Mouse (Mus musculus) intestine, embryonic 16.5 days (tissue): ENCODE measurements at regions not wholly inside any gene's neighbourhood (a gene's known extent, or its start where the extent isn't known, plus 50 kb on each side); places are given as distances from the start of the nearest gene placed in this dataset.
A peak's percentile ranks its signal among the peaks of the same experiment; 100 is the strongest.

Source experiments
- ATAC-seq: fragments of 200-750 bp; cut with Nextera tagmentation; 2 replicates; pipeline ENCODE4 v1.8.0; 2017; ENCODE audit warnings: moderate TSS enrichment, moderate library complexity
- H3K27ac ChIP-seq: fragments of 300-500 bp; sonication (generic); 2 replicates; pipeline ENCODE4 v1.5.1; 2014; ENCODE audit warnings: mild to moderate bottlenecking, low read length
- H3K27me3 ChIP-seq: fragments of 300-500 bp; sonication (generic); replicated peaks from 2 replicates; pipeline ENCODE4 v1.6.1; 2014; ENCODE audit warnings: low read length, control low read depth, mixed read lengths; ENCODE audit not compliant: control insufficient read depth, insufficient read depth
- H3K36me3 ChIP-seq: fragments of 300-500 bp; sonication (generic); 2 replicates; pipeline ENCODE4 v1.6.1; 2014; ENCODE audit warnings: low read length, control low read depth; ENCODE audit not compliant: control insufficient read depth, insufficient read depth
- H3K4me1 ChIP-seq: fragments of 300-500 bp; sonication (generic); 2 replicates; pipeline ENCODE4 v1.6.1; 2014; ENCODE audit warnings: low read length, control low read depth, mixed read lengths; ENCODE audit not compliant: control insufficient read depth, insufficient read depth
- H3K4me2 ChIP-seq: fragments of 300-500 bp; sonication (generic); 2 replicates; pipeline ENCODE4 v1.6.1; 2014; ENCODE audit warnings: low read depth, low read length, control low read depth
- H3K4me3 ChIP-seq: fragments of 300-500 bp; sonication (generic); 2 replicates; pipeline ENCODE4 v1.5.1; 2014; ENCODE audit warnings: mild to moderate bottlenecking, low read length
- H3K9ac ChIP-seq: fragments of 300-500 bp; sonication (generic); 2 replicates; pipeline ENCODE4 v1.6.1; 2014; ENCODE audit warnings: low read depth, low read length
- H3K9me3 ChIP-seq: fragments of 300-500 bp; sonication (generic); 2 replicates; pipeline ENCODE4 v1.6.1; 2016; ENCODE audit warnings: low read length, control low read depth; ENCODE audit not compliant: control insufficient read depth
- WGBS: fragments of 180-500 bp; shearing (Covaris S2); extraction: QIAGEN DNeasy Blood & Tissue Kit; methylation state at CpG from one replicate; pipeline ENCODE4 v1.1.7; 2014; 5-methylcytosine and 5-hydroxymethylcytosine counted together

GRCm38 (mm10) chr9:85408461-85408860 is 81.3 kb upstream of the Tent5a start:
- no peak overlapping the region; the same call in 1 of the 2 replicates for H3K4me2 ChIP-seq
- H3K36me3 ChIP-seq = no peaks in the 10 kb centered on the region
- peaks cover 14% of the 10 kb centered on the region for H3K4me1 ChIP-seq
- H3K9me3 ChIP-seq = no peaks in the 10 kb centered on the region
- peak; percentile 78 for ATAC-seq
- H3K4me3 ChIP-seq = no peak overlapping the region
- 49% methylated on average over 5 of the region's 5 CpGs for WGBS
- peak overlapping the region; percentile 64 for H3K27ac ChIP-seq
- H3K9ac ChIP-seq = no peak overlapping the region
- H3K27me3 ChIP-seq = no peaks in the 10 kb centered on the region

DNA sequence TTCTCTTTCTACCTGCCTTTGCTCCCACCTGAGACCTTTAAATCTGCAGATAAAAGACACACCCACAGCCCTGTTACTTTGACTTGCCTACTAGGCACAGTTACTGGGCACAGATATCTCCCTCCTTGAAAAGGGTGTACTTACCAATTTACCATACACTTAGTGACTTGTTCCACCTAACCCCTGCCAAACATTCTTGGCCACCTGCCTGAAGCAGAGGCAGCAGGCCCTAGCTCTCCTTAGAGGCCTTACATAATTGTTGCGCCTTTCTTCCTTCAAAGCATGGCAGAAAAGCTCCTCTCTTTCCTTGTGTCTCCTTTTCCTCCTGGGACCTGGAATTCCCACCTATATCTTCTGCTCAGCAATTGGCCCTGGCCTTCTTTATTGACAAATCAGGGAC is 80.4 kb upstream of the Tent5a start:
- Histone ChIP-seq H3K4me2 (no peak overlapping the region), H3K27me3 (no peaks in the 10 kb centered on the region), H3K9ac (no peak overlapping the region), H3K36me3 (no peaks in the 10 kb centered on the region), H3K4me1 (peaks cover 14% of the 10 kb centered on the region), H3K9me3 (no peaks in the 10 kb centered on the region), H3K27ac (peak overlapping the region; percentile 77), H3K4me3 (no peak overlapping the region)
- no peak for ATAC-seq
- 90% methylated on average over 1 of the region's 1 CpGs for WGBS

DNA sequence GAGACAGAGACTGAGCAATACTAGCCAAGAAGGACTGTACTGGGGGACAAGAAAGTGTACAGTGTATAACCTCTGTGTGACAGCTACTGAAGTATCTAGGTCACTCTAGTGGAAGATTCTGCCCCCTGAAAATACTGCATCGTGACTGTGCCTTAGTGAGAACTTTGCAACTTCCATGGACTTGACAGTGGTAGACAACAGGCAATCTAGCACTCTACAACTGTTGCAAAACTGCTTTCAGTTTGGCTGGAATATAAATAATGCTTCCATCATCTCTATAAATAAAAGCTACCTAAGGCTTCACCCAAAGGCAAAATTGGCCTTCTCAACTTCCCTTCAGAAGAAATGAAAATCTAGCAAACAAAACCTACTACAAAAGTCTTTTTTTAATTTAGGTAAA is 74.6 kb upstream of the Tent5a start:
- 0 out of 2 replicates have a peak, but pooled peaks have one; percentile 29 for ATAC-seq
- 0 out of 2 replicates have a peak overlapping the region, but pooled peaks have one; percentile 28 for H3K27ac ChIP-seq
- H3K4me3 ChIP-seq = no peak overlapping the region
- no peak overlapping the region for H3K4me2 ChIP-seq
- peaks cover 13% of the 10 kb centered on the region for H3K4me1 ChIP-seq
- 50% methylated on average over 1 of the region's 1 CpGs for WGBS
- H3K27me3 ChIP-seq = no peaks in the 10 kb centered on the region
- H3K9ac ChIP-seq = no peak overlapping the region
- no peaks in the 10 kb centered on the region for H3K9me3 ChIP-seq
- no peaks in the 10 kb centered on the region for H3K36me3 ChIP-seq

- H3K4me1 ChIP-seq = peaks cover 13% of the 10 kb centered on the region
- H3K4me2 ChIP-seq = 0 out of 2 replicates have a peak overlapping the region, but pooled peaks have one; percentile 3
- 45% methylated on average over 12 of the region's 12 CpGs for WGBS
- no peaks in the 10 kb centered on the region for H3K9me3 ChIP-seq
- no peak overlapping the region for H3K9ac ChIP-seq
- peak; percentile 70 for ATAC-seq
- H3K4me3 ChIP-seq = no peak overlapping the region
- H3K27ac ChIP-seq = peak overlapping the region; percentile 27; the same call in 1 of the 2 replicates
- no peaks in the 10 kb centered on the region for H3K27me3 ChIP-seq
- H3K36me3 ChIP-seq = no peaks in the 10 kb centered on the region
Measured at GRCm38 (mm10) chr9:85400600-85401313, 73.6 kb upstream of the Tent5a start.

GRCm38 (mm10) chr9:85394975-85395374 is 67.8 kb upstream of the Tent5a start:
- no peak for ATAC-seq
- H3K9ac ChIP-seq = no peak overlapping the region

DNA sequence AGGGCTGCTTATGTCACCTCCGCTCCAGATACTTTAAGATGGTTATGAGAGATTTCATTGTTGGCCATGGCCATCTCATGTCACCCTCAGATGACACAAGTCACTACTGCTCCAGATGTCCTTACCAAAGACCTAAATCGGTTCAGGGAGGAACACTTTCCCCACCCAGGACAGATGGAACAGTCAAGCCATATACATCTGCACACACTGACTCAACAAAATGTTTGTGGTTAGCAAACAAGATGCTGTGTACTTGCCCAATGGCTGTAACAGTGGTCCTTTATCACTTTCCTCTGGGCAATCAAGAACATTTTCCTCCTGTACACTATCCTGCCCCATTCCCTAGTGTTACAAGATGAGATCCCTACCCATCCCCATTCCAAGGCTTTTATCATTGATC is 64.1 kb upstream of the Tent5a start:
- H3K36me3 ChIP-seq = no peaks in the 10 kb centered on the region
- no peaks in the 10 kb centered on the region; the same call in 1 of the 2 replicates for H3K4me1 ChIP-seq
- ATAC-seq = no peak
- no peak overlapping the region for H3K27ac ChIP-seq
- no peak overlapping the region for H3K4me2 ChIP-seq
- H3K9ac ChIP-seq = no peak overlapping the region
- no peaks in the 10 kb centered on the region for H3K9me3 ChIP-seq
- H3K4me3 ChIP-seq = no peak overlapping the region
- WGBS = 90% methylated on average over 2 of the region's 2 CpGs
- H3K27me3 ChIP-seq = no peaks in the 10 kb centered on the region

More at GRCm38 (mm10) chr9:85394975-85395374, 67.8 kb upstream of the Tent5a start:
- H3K27ac ChIP-seq = no peak overlapping the region
- H3K36me3 ChIP-seq = no peaks in the 10 kb centered on the region
- H3K9me3 ChIP-seq = no peaks in the 10 kb centered on the region
- H3K27me3 ChIP-seq = no peaks in the 10 kb centered on the region
- 49% methylated on average over 6 of the region's 6 CpGs for WGBS
- no peak overlapping the region for H3K4me3 ChIP-seq
- no peaks in the 10 kb centered on the region; the same call in 1 of the 2 replicates for H3K4me1 ChIP-seq
- H3K4me2 ChIP-seq = no peak overlapping the region

DNA sequence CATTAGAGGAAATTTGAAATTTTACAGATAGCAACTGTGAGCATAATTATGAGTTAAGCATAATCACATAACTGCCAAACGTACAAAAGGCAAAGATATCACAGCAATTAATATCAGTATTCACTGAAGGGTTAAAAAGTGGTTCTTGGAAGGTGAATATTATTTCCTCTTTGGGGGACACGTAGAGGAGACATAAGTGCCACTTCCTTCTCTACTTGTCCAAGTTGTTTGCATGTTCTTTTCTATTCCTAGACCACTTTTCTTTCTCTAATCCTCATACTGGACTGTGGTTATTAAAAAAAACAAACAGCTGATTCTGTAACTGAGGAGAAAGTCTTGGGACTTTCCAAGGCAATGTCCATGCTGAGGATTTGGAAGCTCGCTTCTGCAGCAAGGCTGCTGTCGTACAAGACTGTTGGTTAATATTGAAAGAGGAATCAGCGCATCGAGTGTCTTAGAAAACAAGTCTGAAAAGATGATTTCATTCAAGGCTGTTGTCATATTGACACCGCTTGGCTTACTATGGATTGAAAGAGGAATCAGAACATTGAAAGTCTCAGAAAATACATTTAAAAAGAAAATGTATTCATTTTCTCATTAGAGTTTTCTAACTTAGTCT is 61.7 kb upstream of the Tent5a start:
- Histone ChIP-seq H3K4me1 (no peaks in the 10 kb centered on the region), H3K4me3 (no peak overlapping the region), H3K9ac (no peak overlapping the region), H3K9me3 (no peaks in the 10 kb centered on the region), H3K4me2 (no peak overlapping the region), H3K36me3 (no peaks in the 10 kb centered on the region), H3K27ac (no peak overlapping the region), H3K27me3 (no peaks in the 10 kb centered on the region)
- 81% methylated on average over 7 of the region's 7 CpGs for WGBS
- ATAC-seq = no peak

GRCm38 (mm10) chr9:85382413-85382812 is 55.3 kb upstream of the Tent5a start:
- H3K4me3 ChIP-seq = no peak overlapping the region
- peak overlapping the region; percentile 74 for H3K27ac ChIP-seq
- H3K9me3 ChIP-seq = no peaks in the 10 kb centered on the region
- peak; percentile 77 for ATAC-seq
- no peaks in the 10 kb centered on the region for H3K36me3 ChIP-seq
- H3K27me3 ChIP-seq = no peaks in the 10 kb centered on the region
- WGBS = 40% methylated on average over 2 of the region's 2 CpGs
- H3K4me2 ChIP-seq = no peak overlapping the region
- no peak overlapping the region for H3K9ac ChIP-seq
- 0 out of 2 replicates have a peak, but pooled peaks cover 4% of the 10 kb centered on the region for H3K4me1 ChIP-seq

GRCm38 (mm10) chr9:85380756-85381155 is 53.6 kb upstream of the Tent5a start:
- Histone ChIP-seq H3K4me3 (no peak overlapping the region), H3K4me2 (no peak overlapping the region), H3K36me3 (no peaks in the 10 kb centered on the region), H3K27ac (no peak overlapping the region), H3K9ac (no peak overlapping the region), H3K9me3 (no peaks in the 10 kb centered on the region), H3K4me1 (0 out of 2 replicates have a peak, but pooled peaks cover 7% of the 10 kb centered on the region), H3K27me3 (no peaks in the 10 kb centered on the region)
- 80% methylated on average over 5 of the region's 5 CpGs for WGBS
- ATAC-seq = no peak
